Mouse (Mus musculus): ENCODE results near the gene S100a5. TPM values are rescaled to one million over a fixed set of nuclear protein-coding genes. Genes with fewer than 3 reads are reported as not detected.

Gene S100a5
- polyA plus RNA-seq, 1 experiment: not detected

DNA sequence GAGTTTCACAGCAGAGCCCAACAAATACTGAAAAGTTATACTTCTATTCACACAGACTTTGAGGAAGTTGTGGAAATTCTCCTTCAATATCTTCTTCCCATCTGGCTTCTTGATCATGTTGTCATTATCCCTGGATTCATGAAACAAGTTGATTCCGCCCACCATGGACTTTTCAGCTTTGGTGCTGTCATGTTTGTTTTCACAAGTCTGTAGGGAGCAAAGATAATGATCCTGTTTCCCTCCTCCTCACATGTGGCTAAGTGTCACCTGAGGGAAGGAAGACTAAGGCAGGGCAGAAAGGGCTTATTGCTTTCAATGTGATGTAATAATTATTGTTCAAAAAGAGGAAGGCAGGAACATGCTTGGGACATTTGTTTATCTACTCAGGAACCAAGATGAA lies 39.0 kb downstream of the S100a5 start:
- Histone ChIP-seq H3K27me3 (ENCODE audit: control insufficient read depth, insufficient read depth, low read length) (no peaks in the 10 kb centered on the region), H3K36me3 (ENCODE audit: control insufficient read depth, insufficient read depth, low read length) (no peaks in the 10 kb centered on the region), H3K4me3 (ENCODE audit: extremely low read depth, insufficient read depth, insufficient read length) (no peak overlapping the region), H3K27ac (ENCODE audit: insufficient read depth, low read length) (no peak overlapping the region), H3K4me1 (ENCODE audit: control insufficient read depth, insufficient read depth, insufficient read length) (no peaks in the 10 kb centered on the region)
- 90% methylated on average over 1 of the region's 1 CpGs for WGBS
- DNase-seq (ENCODE audit: low read depth in 1 of 2, low spot score in 2 of 2): no peak
- TF ChIP-seq CTCF (IDR thresholded peaks at IDR 0.05; ENCODE audit: extremely low read depth, insufficient read depth, insufficient read length, insufficient replicate concordance) (no peak), POLR2A (IDR thresholded peaks at IDR 0.05; ENCODE audit: low read depth, low read length) (no peak)

- no peak for DNase-seq (ENCODE audit: low read depth in 1 of 2, low spot score in 2 of 2)
- TF ChIP-seq POLR2A (IDR thresholded peaks at IDR 0.05; ENCODE audit: low read depth, low read length) (no peak), CTCF (IDR thresholded peaks at IDR 0.05; ENCODE audit: extremely low read depth, insufficient read depth, insufficient read length, insufficient replicate concordance) (no peak)
- Histone ChIP-seq H3K36me3 (ENCODE audit: control insufficient read depth, insufficient read depth, low read length) (no peaks in the 10 kb centered on the region), H3K27ac (ENCODE audit: insufficient read depth, low read length) (no peak overlapping the region), H3K4me1 (ENCODE audit: control insufficient read depth, insufficient read depth, insufficient read length) (no peaks in the 10 kb centered on the region), H3K4me3 (ENCODE audit: extremely low read depth, insufficient read depth, insufficient read length) (no peak overlapping the region), H3K27me3 (ENCODE audit: control insufficient read depth, insufficient read depth, low read length) (no peaks in the 10 kb centered on the region)
Observed at GRCm38 (mm10) chr3:90648981-90649380, 40.7 kb downstream of the S100a5 start.

- H3K27ac ChIP-seq (ENCODE audit: insufficient read depth, low read length): no peak overlapping the region
- H3K27me3 ChIP-seq (ENCODE audit: control insufficient read depth, insufficient read depth, low read length): no peaks in the 10 kb centered on the region
- no peaks in the 10 kb centered on the region for H3K36me3 ChIP-seq (ENCODE audit: control insufficient read depth, insufficient read depth, low read length)
- 90% methylated on average over 2 of the region's 2 CpGs for WGBS
- H3K4me1 ChIP-seq (ENCODE audit: control insufficient read depth, insufficient read depth, insufficient read length): no peaks in the 10 kb centered on the region
- TF ChIP-seq CTCF (IDR thresholded peaks at IDR 0.05; ENCODE audit: extremely low read depth, insufficient read depth, insufficient read length, insufficient replicate concordance) (no peak), POLR2A (IDR thresholded peaks at IDR 0.05; ENCODE audit: low read depth, low read length) (no peak)
- H3K4me3 ChIP-seq (ENCODE audit: extremely low read depth, insufficient read depth, insufficient read length): no peak overlapping the region
- DNase-seq (ENCODE audit: low read depth in 1 of 2, low spot score in 2 of 2): no peak
Observed at GRCm38 (mm10) chr3:90649832-90650231, 41.5 kb downstream of the S100a5 start.

DNA sequence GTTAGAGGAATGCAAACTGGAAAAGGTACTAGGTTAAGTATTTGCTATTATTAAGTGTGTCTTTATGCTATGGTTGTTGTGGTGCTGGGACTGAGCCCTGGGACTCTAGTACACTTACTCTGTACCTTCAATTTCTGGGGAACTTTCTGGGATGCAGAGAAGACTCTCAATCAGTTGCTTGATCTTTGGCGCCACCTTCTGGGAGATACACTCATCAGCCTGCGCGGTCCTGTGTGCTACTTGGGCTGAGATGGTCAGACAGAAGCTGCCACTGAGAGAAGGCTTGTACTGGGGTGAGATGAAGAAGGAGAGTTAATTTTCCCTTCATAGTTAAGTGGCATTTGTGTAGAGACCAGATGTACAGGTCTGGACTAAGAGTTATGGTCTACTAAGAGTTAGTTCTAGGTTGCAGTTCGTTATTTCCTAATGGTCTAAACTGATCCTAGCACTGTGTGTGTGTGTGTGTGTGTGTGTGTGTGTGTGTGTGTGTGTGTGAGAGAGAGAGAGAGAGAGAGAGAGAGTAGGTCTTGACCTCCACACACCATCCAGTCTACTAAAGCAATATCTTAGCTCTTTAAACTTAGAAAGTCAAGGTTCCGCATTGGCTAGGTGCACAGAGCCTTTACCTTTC lies 44.7 kb downstream of the S100a5 start:
- Histone ChIP-seq H3K4me1 (ENCODE audit: control insufficient read depth, insufficient read depth, insufficient read length) (no peaks in the 10 kb centered on the region), H3K27ac (ENCODE audit: insufficient read depth, low read length) (no peak overlapping the region), H3K36me3 (ENCODE audit: control insufficient read depth, insufficient read depth, low read length) (no peaks in the 10 kb centered on the region), H3K27me3 (ENCODE audit: control insufficient read depth, insufficient read depth, low read length) (no peaks in the 10 kb centered on the region), H3K4me3 (ENCODE audit: extremely low read depth, insufficient read depth, insufficient read length) (no peak overlapping the region)
- 35% methylated on average over 5 of the region's 5 CpGs for WGBS
- TF ChIP-seq POLR2A (IDR thresholded peaks at IDR 0.05; ENCODE audit: low read depth, low read length) (no peak), CTCF (IDR thresholded peaks at IDR 0.05; ENCODE audit: extremely low read depth, insufficient read depth, insufficient read length, insufficient replicate concordance) (peak; percentile 68; the same call in 1 of the 2 replicates)
- peak; percentile 14 to 59 for DNase-seq (ENCODE audit: low read depth in 1 of 2, low spot score in 2 of 2)

- no peak for DNase-seq (ENCODE audit: low read depth in 1 of 2, low spot score in 2 of 2)
- Histone ChIP-seq H3K27ac (ENCODE audit: insufficient read depth, low read length) (no peak within 1 kb of the TSS), H3K4me3 (ENCODE audit: extremely low read depth, insufficient read depth, insufficient read length) (no peak within 1 kb of the TSS), H3K36me3 (ENCODE audit: control insufficient read depth, insufficient read depth, low read length) (no peaks in the 10 kb centered on the region), H3K27me3 (ENCODE audit: control insufficient read depth, insufficient read depth, low read length) (no peaks in the 10 kb centered on the region), H3K4me1 (ENCODE audit: control insufficient read depth, insufficient read depth, insufficient read length) (no peaks in the 10 kb centered on the region)
- TF ChIP-seq CTCF (IDR thresholded peaks at IDR 0.05; ENCODE audit: extremely low read depth, insufficient read depth, insufficient read length, insufficient replicate concordance) (no peak), POLR2A (IDR thresholded peaks at IDR 0.05; ENCODE audit: low read depth, low read length) (no peak)
Observed at GRCm38 (mm10) chr3:90653717-90654116, 45.4 kb downstream of the S100a5 start, which contains the start of gene S100a7a. S100a7a (plus strand) TSS chr3:90654017.

DNA sequence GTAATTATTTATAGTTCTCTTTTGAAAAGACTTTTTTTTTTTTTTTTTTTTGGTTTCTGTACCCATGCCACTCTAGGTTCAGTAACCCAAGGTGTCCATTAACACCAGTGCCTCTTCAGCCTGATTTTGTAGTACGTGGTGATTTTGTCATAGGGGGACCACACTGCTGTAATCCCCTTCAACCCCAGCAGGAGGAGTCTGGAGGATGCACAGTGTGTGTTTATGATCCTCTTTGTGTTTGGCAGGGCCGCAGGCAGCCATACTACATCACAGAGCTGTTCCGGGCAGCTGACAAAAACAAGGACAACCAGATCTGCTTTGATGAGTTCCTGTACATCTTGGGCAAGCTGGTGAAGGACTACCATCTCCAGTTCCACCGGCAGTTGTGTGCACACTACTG lies 49.1 kb downstream of the S100a5 start:
- no peaks in the 10 kb centered on the region for H3K4me1 ChIP-seq (ENCODE audit: control insufficient read depth, insufficient read depth, insufficient read length)
- H3K36me3 ChIP-seq (ENCODE audit: control insufficient read depth, insufficient read depth, low read length): no peaks in the 10 kb centered on the region
- TF ChIP-seq POLR2A (IDR thresholded peaks at IDR 0.05; ENCODE audit: low read depth, low read length) (no peak), CTCF (IDR thresholded peaks at IDR 0.05; ENCODE audit: extremely low read depth, insufficient read depth, insufficient read length, insufficient replicate concordance) (no peak)
- H3K4me3 ChIP-seq (ENCODE audit: extremely low read depth, insufficient read depth, insufficient read length): no peak overlapping the region
- H3K27ac ChIP-seq (ENCODE audit: insufficient read depth, low read length): no peak overlapping the region
- H3K27me3 ChIP-seq (ENCODE audit: control insufficient read depth, insufficient read depth, low read length): no peaks in the 10 kb centered on the region
- DNase-seq (ENCODE audit: low read depth in 1 of 2, low spot score in 2 of 2): no peak
- WGBS: 64% methylated on average over 4 of the region's 4 CpGs

- TF ChIP-seq POLR2A (IDR thresholded peaks at IDR 0.05; ENCODE audit: low read depth, low read length): no peak
- TF ChIP-seq CTCF (IDR thresholded peaks at IDR 0.05; ENCODE audit: extremely low read depth, insufficient read depth, insufficient read length, insufficient replicate concordance): no peak
- Histone ChIP-seq H3K27me3 (ENCODE audit: control insufficient read depth, insufficient read depth, low read length) (no peaks in the 10 kb centered on the region), H3K4me3 (ENCODE audit: extremely low read depth, insufficient read depth, insufficient read length) (no peak overlapping the region), H3K4me1 (ENCODE audit: control insufficient read depth, insufficient read depth, insufficient read length) (no peaks in the 10 kb centered on the region), H3K27ac (ENCODE audit: insufficient read depth, low read length) (no peak overlapping the region), H3K36me3 (ENCODE audit: control insufficient read depth, insufficient read depth, low read length) (no peaks in the 10 kb centered on the region)
- DNase-seq (ENCODE audit: low read depth in 1 of 2, low spot score in 2 of 2): no peak
Observed at GRCm38 (mm10) chr3:90659364-90660044, 51.2 kb downstream of the S100a5 start.

Other genes with a start within 250 kb of the S100a5 start
- 10.4 and 11.2 TPM in 2 replicates for gene Slc27a3, start 218.6 kb upstream of the S100a5 start, polyA plus RNA-seq (2012; rRNA removed)
- 19.7 and 21.1 TPM in 2 replicates for gene Ints3, start 174.9 kb upstream of the S100a5 start, polyA plus RNA-seq (2012; rRNA removed)
- 15.4 and 16.1 TPM in 2 replicates for gene Npr1, start 142.7 kb upstream of the S100a5 start, polyA plus RNA-seq (2012; rRNA removed)
- 12.3 and 12.6 TPM in 2 replicates for gene Ilf2, start 132.4 kb upstream of the S100a5 start, polyA plus RNA-seq (2012; rRNA removed)
- 12.4 and 13.2 TPM in 2 replicates for gene Snapin, start 117.5 kb upstream of the S100a5 start, polyA plus RNA-seq (2012; rRNA removed)
- gene Chtop, start 99.0 kb upstream of the S100a5 start, polyA plus RNA-seq (2012; rRNA removed): 32.9 and 34.0 TPM in 2 replicates
- gene S100a1, start 94.1 kb upstream of the S100a5 start, polyA plus RNA-seq (2012; rRNA removed): 15.9 and 28.8 TPM in 2 replicates
- gene S100a13, start 94.1 kb upstream of the S100a5 start, polyA plus RNA-seq (2012; rRNA removed): 27.0 and 30.0 TPM in 2 replicates
- gene S100a14, start 81.7 kb upstream of the S100a5 start, polyA plus RNA-seq (2012; rRNA removed): 0.06 TPM in 1 of 2 replicates, not detected in the other
- gene S100a16, start 71.3 kb upstream of the S100a5 start, polyA plus RNA-seq (2012; rRNA removed): 15.9 and 18.7 TPM in 2 replicates
- gene S100a3, start 47.9 kb upstream of the S100a5 start, polyA plus RNA-seq (2012; rRNA removed): 0.46 and 0.55 TPM in 2 replicates
- not detected in 2 replicates for gene S100a2, start 18.3 kb upstream of the S100a5 start, polyA plus RNA-seq (2012; rRNA removed)
- not detected in 2 replicates for gene Gm42674, start 6.6 kb upstream of the S100a5 start, polyA plus RNA-seq (2012; rRNA removed)
- gene S100a4, start 4.8 kb upstream of the S100a5 start, polyA plus RNA-seq (2012; rRNA removed): 43.5 and 68.3 TPM in 2 replicates
- gene S100a6, start 4.4 kb downstream of the S100a5 start, polyA plus RNA-seq (2012; rRNA removed): 90.6 and 121 TPM in 2 replicates
- gene S100a7a, start 45.5 kb downstream of the S100a5 start, polyA plus RNA-seq (2012; rRNA removed): 0.07 and 0.08 TPM in 2 replicates
- gene S100a8, start 60.5 kb downstream of the S100a5 start, polyA plus RNA-seq (2012; rRNA removed): 29.8 and 32.1 TPM in 2 replicates
- gene S100a9, start 87.2 kb downstream of the S100a5 start, polyA plus RNA-seq (2012; rRNA removed): 54.1 and 64.8 TPM in 2 replicates
- gene Pglyrp4, start 118.4 kb downstream of the S100a5 start, polyA plus RNA-seq (2012; rRNA removed): 0.08 and 0.09 TPM in 2 replicates
- gene Gm5849, start 169.4 kb downstream of the S100a5 start, polyA plus RNA-seq (2012; rRNA removed): not detected in 2 replicates